Mouse (Mus musculus) forebrain, embryonic 15.5 days (tissue): ENCODE results near the gene Haus8. TPM values are rescaled to one million over a fixed set of nuclear protein-coding genes. Genes with fewer than 3 reads are reported as not detected.
"Not testable (repeated sequence)": the region's sequence is repeated elsewhere in the genome, so short reads cannot be mapped to it uniquely, and the experiment has no call there.

ENCODE experiments used
- ATAC-seq: fragments of 200-750 bp; cut with Nextera tagmentation; replicated peaks from 2 replicates; pipeline ENCODE4 v1.8.0; 2017; ENCODE audit warnings: mild to moderate bottlenecking, moderate TSS enrichment, moderate library complexity
- H3K27ac ChIP-seq: fragments of 300-500 bp; sonication (generic); replicated peaks from 2 replicates; pipeline ENCODE4 v1.5.1; 2015; ENCODE audit warnings: mild to moderate bottlenecking, inconsistent platforms
- H3K27me3 ChIP-seq: fragments of 300-500 bp; sonication (generic); 2 replicates; pipeline ENCODE4 v1.6.1; 2015; ENCODE audit warnings: inconsistent platforms
- H3K36me3 ChIP-seq: fragments of 300-500 bp; sonication (generic); 2 replicates; pipeline ENCODE4 v1.6.1; 2015; ENCODE audit warnings: mild to moderate bottlenecking, inconsistent platforms
- H3K4me1 ChIP-seq: fragments of 300-500 bp; sonication (generic); 2 replicates; pipeline ENCODE4 v1.6.1; 2015; ENCODE audit warnings: inconsistent platforms
- H3K4me2 ChIP-seq: fragments of 300-500 bp; sonication (generic); replicated peaks from 2 replicates; pipeline ENCODE4 v1.6.1; 2015; ENCODE audit warnings: mild to moderate bottlenecking, inconsistent platforms
- H3K4me3 ChIP-seq: fragments of 300-500 bp; sonication (generic); 2 replicates; pipeline ENCODE4 v1.5.1; 2015; ENCODE audit warnings: mild to moderate bottlenecking, inconsistent platforms
- H3K9ac ChIP-seq: fragments of 300-500 bp; sonication (generic); replicated peaks from 2 replicates; pipeline ENCODE4 v1.6.1; 2015; ENCODE audit warnings: mild to moderate bottlenecking, inconsistent platforms
- H3K9me3 ChIP-seq: fragments of 300-500 bp; sonication (generic); 2 replicates; pipeline ENCODE4 v1.6.1; 2016; ENCODE audit warnings: inconsistent platforms
- WGBS: fragments of 180-500 bp; shearing (Covaris S2); methylation state at CpG from one replicate; pipeline ENCODE4 v1.1.7; 2015; ENCODE audit warnings: mixed read lengths; 5-methylcytosine and 5-hydroxymethylcytosine counted together
- polyA plus RNA-seq: library from polyadenylated mRNA; unstranded; fragments of >200 nt; fragmentation: Nextera tagmentation; extraction: Ambion mirVana; gene quantifications from 2 replicates; pipeline ENCODE4 v1.2.1, GENCODE M21; 2015

The Haus8 gene
- polyA plus RNA-seq, 1 experiment from 2014 or later: 53.5 TPM

DNA sequence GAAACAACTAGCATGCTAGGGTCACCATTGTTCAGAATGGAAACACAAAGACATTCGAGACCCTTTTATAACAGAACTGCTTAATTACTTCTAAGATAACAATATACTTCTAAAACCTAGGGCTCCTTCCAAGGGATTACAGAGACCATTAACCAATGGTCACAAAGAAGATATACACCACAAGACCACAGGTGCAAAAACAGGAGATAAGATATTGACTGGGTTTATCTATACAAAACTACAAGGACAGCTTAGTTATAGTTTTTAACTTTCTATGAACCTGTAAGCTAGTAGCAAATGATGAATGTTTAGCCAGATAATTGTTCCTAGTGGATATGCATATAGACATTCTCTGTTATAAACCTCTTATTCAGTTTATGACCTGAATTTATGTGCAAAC is 30.1 kb upstream of the Haus8 start:
- no peaks in the 10 kb centered on the region for H3K9me3 ChIP-seq
- ATAC-seq: no peak
- WGBS: 98% methylated on average over 1 of the region's 1 CpGs
- H3K27ac ChIP-seq: no peak overlapping the region
- no peaks in the 10 kb centered on the region for H3K27me3 ChIP-seq
- H3K4me1 ChIP-seq: no peaks in the 10 kb centered on the region
- no peak overlapping the region for H3K4me2 ChIP-seq
- no peak overlapping the region for H3K9ac ChIP-seq
- H3K4me3 ChIP-seq: no peak overlapping the region
- peaks cover 13% of the 10 kb centered on the region; the same call in 1 of the 2 replicates for H3K36me3 ChIP-seq

DNA sequence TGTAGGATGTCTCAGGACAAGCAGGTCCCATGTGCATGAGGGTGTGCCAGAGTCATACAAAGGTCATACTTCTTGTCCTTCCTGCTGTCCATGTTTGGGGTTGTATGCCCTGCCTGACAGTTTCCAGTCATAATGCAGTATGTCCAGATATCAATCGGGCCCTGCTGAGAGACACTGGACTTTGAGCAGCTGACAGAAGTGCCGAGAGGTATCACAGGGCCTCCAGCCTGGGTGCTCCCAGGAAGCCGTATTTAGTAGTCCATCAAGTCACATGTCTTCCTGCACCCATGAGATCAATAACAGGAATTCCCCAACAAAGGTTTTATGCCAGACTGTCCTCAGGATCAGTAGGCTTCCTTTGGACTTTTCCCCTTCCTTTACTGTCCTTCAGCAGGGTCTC is 27.0 kb upstream of the Haus8 start:
- WGBS: 99% methylated on average over 3 of the region's 3 CpGs
- peaks cover 18% of the 10 kb centered on the region; the same call in 1 of the 2 replicates for H3K36me3 ChIP-seq

DNA sequence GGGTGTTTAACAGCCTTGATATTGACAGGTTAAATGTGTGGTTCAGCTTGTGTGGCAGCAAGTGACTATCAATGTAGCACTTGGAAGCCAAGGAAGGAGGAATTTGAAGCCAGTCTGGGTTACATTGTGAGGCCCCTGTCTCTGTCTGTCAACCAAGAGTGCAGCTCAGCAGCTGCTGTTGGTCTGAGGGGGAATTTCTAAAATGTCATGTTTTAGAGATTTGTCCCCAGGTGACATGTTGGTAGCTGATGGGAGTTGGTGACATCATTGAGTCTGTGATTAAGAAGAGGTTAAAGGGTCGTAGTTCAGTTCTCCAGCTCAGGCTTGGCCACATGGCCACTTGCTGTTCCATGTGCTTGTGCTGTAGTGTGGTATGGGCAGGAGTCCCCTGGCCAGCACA is 24.7 kb upstream of the Haus8 start:
- 96% methylated on average over 1 of the region's 1 CpGs for WGBS
- Histone ChIP-seq H3K4me1 (no peaks in the 10 kb centered on the region), H3K9me3 (no peaks in the 10 kb centered on the region), H3K27me3 (no peaks in the 10 kb centered on the region), H3K9ac (no peak overlapping the region), H3K4me2 (no peak overlapping the region), H3K4me3 (no peak overlapping the region), H3K27ac (no peak overlapping the region), H3K36me3 (peaks cover 16% of the 10 kb centered on the region; the same call in 1 of the 2 replicates)
- ATAC-seq: no peak

More for the DNA sequence above, 27.0 kb upstream of the Haus8 start:
- Histone ChIP-seq H3K9ac (no peak overlapping the region), H3K4me2 (no peak overlapping the region), H3K27ac (no peak overlapping the region), H3K27me3 (no peaks in the 10 kb centered on the region), H3K4me1 (no peaks in the 10 kb centered on the region), H3K9me3 (no peaks in the 10 kb centered on the region), H3K4me3 (no peak overlapping the region)
- ATAC-seq: no peak

DNA sequence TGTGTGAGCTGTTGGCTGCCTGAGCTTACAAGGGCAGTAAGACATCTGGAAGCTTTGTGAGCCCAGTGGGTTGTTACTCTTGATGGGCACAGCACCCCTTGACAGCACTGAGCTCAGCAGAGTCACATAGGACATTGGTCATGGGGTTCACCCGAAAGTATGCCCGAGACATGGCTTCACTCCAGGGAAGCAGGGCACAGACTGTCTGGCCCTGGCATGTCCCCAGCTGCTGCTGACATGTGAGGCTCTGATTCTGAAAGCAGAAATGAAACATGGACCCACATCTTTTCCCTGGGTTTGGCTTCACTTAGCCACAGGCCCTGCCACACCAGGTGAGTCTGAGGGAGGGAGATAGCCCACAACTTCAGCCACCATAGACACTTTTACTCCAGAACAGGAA is 24.1 kb upstream of the Haus8 start:
- Histone ChIP-seq H3K4me3 (no peak overlapping the region), H3K4me2 (no peak overlapping the region), H3K4me1 (no peaks in the 10 kb centered on the region), H3K27ac (no peak overlapping the region), H3K36me3 (peaks cover 11% of the 10 kb centered on the region; the same call in 1 of the 2 replicates), H3K9ac (no peak overlapping the region), H3K9me3 (no peaks in the 10 kb centered on the region), H3K27me3 (no peaks in the 10 kb centered on the region)
- no peak for ATAC-seq
- WGBS: 96% methylated on average over 2 of the region's 2 CpGs

DNA sequence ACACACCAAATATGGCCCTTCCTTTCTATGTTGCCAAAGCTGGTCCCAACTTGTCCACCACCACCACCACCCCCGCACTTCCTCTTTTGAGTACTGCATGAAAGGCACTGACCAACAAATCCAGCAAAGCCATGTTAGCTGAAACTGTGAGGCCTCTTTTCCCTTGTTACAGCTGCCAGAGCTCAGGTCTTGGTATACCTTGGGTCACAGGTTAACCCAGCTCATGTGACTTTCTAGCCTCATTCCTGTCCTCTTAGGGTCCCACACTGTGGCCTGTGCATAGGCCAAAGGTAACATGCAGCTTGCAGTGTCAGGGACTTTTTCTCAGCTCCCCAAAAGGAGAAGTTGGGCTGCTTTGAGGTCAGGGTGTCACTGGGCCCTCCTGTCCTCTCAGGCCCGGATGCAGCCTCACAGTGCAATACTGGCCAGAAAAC is 23.5 kb upstream of the Haus8 start:
- H3K27me3 ChIP-seq: no peaks in the 10 kb centered on the region
- ATAC-seq: no peak
- no peak overlapping the region for H3K4me3 ChIP-seq
- 91% methylated on average over 2 of the region's 2 CpGs for WGBS
- no peaks in the 10 kb centered on the region for H3K4me1 ChIP-seq
- H3K4me2 ChIP-seq: no peak overlapping the region
- peaks cover 13% of the 10 kb centered on the region for H3K36me3 ChIP-seq
- no peak overlapping the region for H3K27ac ChIP-seq
- no peak overlapping the region for H3K9ac ChIP-seq
- no peaks in the 10 kb centered on the region for H3K9me3 ChIP-seq

DNA sequence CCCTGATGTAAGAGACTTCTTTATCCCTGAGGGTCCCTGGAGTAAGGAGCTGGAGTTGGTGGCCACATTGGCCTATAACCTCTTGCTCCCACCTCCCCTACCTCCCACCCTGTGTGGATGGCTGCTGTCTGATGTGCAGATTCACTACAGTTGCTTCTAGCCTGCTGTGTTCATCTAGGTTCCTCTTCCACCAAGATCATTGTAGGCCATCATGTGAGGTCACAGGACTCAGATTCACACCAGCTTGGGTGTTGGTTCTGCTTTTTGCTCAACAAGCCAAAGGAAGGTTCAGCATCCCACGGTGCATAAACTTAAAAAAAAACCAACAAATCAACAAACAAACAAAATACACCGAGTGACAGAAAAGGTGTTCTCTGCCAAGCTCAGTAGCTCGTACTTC is 21.2 kb upstream of the Haus8 start:
- WGBS: 94% methylated on average over 3 of the region's 3 CpGs
- H3K4me2 ChIP-seq, H3K27ac ChIP-seq, H3K9me3 ChIP-seq, ATAC-seq, H3K4me1 ChIP-seq, H3K9ac ChIP-seq, H3K4me3 ChIP-seq, H3K27me3 ChIP-seq: not testable (repeated sequence)
- peaks cover 23% of the 10 kb centered on the region for H3K36me3 ChIP-seq

DNA sequence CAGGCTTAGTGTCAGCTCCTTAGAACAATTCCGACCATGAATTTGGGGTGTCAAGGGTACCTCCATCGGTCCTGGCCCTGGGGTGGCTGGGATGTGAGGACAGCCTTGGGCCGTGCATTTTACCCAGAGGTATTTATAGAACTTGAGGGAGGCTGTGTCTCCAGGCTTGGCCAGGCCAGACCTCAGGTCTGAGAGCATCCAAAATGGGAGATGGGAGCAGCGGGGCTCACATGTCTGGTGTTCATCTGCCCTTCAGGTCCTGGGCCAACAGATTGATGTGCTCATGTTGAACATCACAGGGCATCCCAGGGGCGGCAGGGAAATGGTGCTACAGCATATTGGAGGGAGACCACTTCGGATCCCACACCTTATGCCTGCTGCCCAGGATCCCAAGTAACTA is 18.6 kb upstream of the Haus8 start:
- ATAC-seq: no peak
- 96% methylated on average over 6 of the region's 6 CpGs for WGBS

DNA sequence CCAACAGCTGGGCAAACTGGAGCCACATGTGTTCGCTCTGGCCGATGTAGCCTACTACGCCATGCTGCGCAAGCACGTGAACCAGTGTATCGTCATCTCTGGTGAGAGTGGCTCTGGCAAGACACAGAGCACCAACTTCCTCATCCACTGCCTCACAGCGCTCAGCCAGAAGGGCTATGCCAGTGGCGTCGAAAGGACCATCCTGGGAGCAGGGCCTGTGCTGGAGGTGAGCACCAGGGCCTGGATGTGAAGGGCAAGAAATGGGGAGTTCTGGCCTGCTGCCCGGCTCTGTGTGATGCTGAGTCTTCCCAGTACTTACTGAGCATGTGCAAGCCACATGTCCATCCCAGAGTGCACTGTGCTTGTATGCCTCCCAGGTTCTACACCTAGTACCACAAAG is 18.2 kb upstream of the Haus8 start:
- 97% methylated on average over 10 of the region's 10 CpGs for WGBS
- H3K9ac ChIP-seq: no peak overlapping the region
- no peaks in the 10 kb centered on the region for H3K27me3 ChIP-seq
- no peaks in the 10 kb centered on the region for H3K9me3 ChIP-seq
- H3K4me1 ChIP-seq: no peaks in the 10 kb centered on the region
- no peak overlapping the region for H3K27ac ChIP-seq
- ATAC-seq: no peak
- H3K36me3 ChIP-seq: peaks cover 12% of the 10 kb centered on the region
- no peak overlapping the region for H3K4me2 ChIP-seq
- H3K4me3 ChIP-seq: no peak overlapping the region

More for the DNA sequence above, 18.6 kb upstream of the Haus8 start:
- Histone ChIP-seq H3K4me1 (no peaks in the 10 kb centered on the region), H3K4me3 (no peak overlapping the region), H3K27me3 (no peaks in the 10 kb centered on the region), H3K27ac (no peak overlapping the region), H3K4me2 (no peak overlapping the region), H3K9ac (no peak overlapping the region), H3K9me3 (no peaks in the 10 kb centered on the region), H3K36me3 (peaks cover 12% of the 10 kb centered on the region)

DNA sequence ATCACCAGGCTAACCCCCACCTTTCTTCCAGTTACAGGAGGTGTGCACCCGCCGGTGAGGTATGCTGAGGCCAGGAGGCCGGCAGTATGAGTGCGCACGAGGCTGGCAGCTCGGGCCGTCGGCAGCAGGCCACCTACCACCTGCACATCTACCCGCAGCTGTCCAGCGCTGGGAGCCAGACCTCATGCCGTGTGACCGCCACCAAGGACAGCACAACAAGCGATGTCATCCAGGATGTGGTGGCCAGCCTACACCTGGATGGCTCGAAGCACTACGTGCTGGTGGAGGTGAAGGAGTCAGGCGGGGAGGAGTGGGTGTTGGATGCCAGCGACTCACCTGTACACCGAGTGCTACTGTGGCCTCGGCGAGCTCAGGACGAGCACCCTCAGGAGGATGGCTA is 17.5 kb upstream of the Haus8 start:
- 94% methylated on average over 21 of the region's 21 CpGs for WGBS
- Histone ChIP-seq H3K4me1 (no peaks in the 10 kb centered on the region), H3K27ac (no peak overlapping the region), H3K9me3 (no peaks in the 10 kb centered on the region), H3K36me3 (peaks cover 12% of the 10 kb centered on the region), H3K4me3 (no peak overlapping the region), H3K27me3 (no peaks in the 10 kb centered on the region), H3K4me2 (no peak overlapping the region), H3K9ac (no peak overlapping the region)
- ATAC-seq: no peak

DNA sequence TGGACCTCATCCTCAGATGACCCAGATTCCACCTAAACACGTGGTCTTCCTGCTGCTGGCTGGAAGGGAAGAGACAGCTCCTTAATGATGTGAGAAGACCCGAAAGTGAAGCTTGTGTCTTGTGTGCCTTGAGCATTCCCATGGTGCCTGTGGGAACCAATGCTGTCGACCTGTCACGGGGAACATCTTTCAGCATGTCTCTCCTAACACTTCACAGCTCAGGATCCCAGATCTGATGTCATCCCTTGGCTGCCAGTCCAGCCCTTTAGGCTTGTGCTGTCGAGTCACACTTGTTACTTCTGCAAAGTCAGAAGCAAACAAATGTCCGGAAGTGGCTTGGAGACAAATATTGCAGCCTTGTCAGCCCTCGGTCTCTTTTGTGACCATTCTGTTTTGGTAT is 16.4 kb upstream of the Haus8 start:
- Histone ChIP-seq H3K9ac (no peak overlapping the region), H3K36me3 (peaks cover 12% of the 10 kb centered on the region), H3K4me2 (no peak overlapping the region), H3K4me1 (no peaks in the 10 kb centered on the region), H3K4me3 (no peak overlapping the region), H3K27ac (no peak overlapping the region), H3K9me3 (no peaks in the 10 kb centered on the region), H3K27me3 (no peaks in the 10 kb centered on the region)
- no peak for ATAC-seq
- WGBS: 90% methylated on average over 7 of the region's 7 CpGs

DNA sequence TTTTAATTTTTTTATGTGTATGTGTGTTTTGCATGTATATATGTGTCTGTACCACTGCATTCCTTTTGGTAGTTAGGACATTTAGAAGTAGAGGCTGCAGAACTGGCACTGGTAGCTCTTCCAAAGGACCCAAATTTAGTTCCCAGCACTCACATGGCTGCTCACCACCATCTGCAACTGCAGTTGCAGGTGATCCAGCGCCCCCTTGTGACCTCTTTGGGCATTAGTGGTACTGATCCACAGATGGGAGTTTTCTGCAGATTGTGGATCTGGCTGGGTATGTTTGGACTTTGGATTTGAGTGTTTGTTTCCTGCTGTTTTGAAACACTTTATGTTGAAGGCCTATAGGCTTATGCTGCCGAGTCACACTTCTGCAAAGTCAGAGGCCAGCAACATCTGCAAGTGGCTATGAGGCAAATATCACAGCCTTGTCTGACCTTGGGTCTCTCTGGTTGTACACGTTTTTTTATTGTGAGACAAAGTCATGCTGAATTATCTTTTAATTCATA is 15.8 kb upstream of the Haus8 start:
- H3K9ac ChIP-seq: no peak overlapping the region
- no peaks in the 10 kb centered on the region for H3K27me3 ChIP-seq
- WGBS: 55% methylated on average over 3 of the region's 3 CpGs
- peaks cover 12% of the 10 kb centered on the region for H3K36me3 ChIP-seq
- no peak for ATAC-seq
- no peak overlapping the region for H3K4me3 ChIP-seq
- no peaks in the 10 kb centered on the region for H3K4me1 ChIP-seq
- H3K4me2 ChIP-seq: no peak overlapping the region
- H3K9me3 ChIP-seq: no peaks in the 10 kb centered on the region
- no peak overlapping the region for H3K27ac ChIP-seq

DNA sequence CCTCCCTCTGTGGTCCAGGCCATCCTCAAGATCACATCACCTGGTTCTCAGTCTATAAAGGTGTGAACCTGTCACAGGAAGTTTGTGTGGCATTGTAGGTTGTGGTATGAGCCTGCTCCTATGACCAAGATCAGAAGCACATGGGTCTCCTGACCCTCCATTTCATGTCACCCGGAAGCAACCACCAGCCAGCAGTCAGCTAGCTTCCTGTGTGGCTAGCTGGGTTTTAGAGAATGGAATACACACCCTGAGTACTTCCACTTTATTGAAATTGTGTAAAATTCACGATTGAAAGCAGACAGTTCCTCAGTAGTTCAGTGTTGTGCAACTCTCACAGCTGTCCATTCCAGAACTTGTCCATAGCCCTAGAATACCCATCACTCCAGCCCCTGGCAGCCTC is 13.5 kb upstream of the Haus8 start:
- ATAC-seq, H3K27me3 ChIP-seq, H3K4me2 ChIP-seq, H3K4me1 ChIP-seq, H3K27ac ChIP-seq, H3K4me3 ChIP-seq, H3K9ac ChIP-seq, H3K9me3 ChIP-seq: not testable (repeated sequence)
- WGBS: 81% methylated on average over 2 of the region's 2 CpGs
- peaks cover 11% of the 10 kb centered on the region for H3K36me3 ChIP-seq

DNA sequence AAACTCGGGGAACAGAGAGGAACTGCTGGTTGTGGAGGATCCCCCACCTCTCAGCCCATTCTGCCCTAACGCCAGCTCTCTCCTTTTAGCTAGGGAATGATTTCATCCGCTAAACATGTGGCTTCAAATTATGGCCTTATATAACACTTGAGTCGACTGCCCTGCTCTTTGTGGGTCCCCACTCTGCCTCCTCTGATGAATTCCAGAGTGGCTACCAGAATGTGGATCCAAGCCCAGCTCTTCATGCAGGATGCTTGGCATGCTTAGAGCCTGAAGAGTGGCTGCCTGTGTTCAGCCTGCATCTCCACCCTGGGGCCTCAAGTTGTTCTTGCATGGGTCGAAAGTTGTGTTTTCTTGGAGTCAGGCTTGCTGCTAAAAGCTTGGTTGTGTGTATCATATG is 9.9 kb upstream of the Haus8 start:
- H3K9ac ChIP-seq: no peak overlapping the region
- H3K4me2 ChIP-seq: no peak overlapping the region
- H3K36me3 ChIP-seq: no peaks in the 10 kb centered on the region
- no peak overlapping the region for H3K27ac ChIP-seq
- H3K4me1 ChIP-seq: no peaks in the 10 kb centered on the region
- no peaks in the 10 kb centered on the region for H3K27me3 ChIP-seq
- H3K4me3 ChIP-seq: no peak overlapping the region
- 70% methylated on average over 5 of the region's 5 CpGs for WGBS
- H3K9me3 ChIP-seq: no peaks in the 10 kb centered on the region
- no peak for ATAC-seq
